Mouse (Mus musculus) cerebellum, adult 2 months (tissue): ENCODE measurements around the gene Unc93a2.
"Not testable (repeated sequence)": the region's sequence is repeated elsewhere in the genome, so short reads cannot be mapped to it uniquely, and the experiment has no call there.

Experiments
- CTCF ChIP-seq: fragments of 200-500 bp; IDR thresholded peaks from 2 replicates; pipeline ENCODE4 v1.5.1; 2011; ENCODE audit warnings: low read depth, mild to moderate bottlenecking, control low read depth, low read length, moderate library complexity, borderline replicate concordance; ENCODE audit not compliant: insufficient read depth
- POLR2A ChIP-seq: fragments of 200-500 bp; IDR thresholded peaks from 2 replicates; pipeline ENCODE4 v1.6.1; 2011; ENCODE audit warnings: low read length, control low read depth, borderline replicate concordance; ENCODE audit not compliant: insufficient read depth

- TF ChIP-seq CTCF, POLR2A: not testable (repeated sequence)
These were observed 19.6 kb downstream of the Unc93a2 start for GRCm38 (mm10) chr17:7365615-7366014.
